Mouse (Mus musculus) neural tube, embryonic 14.5 days (tissue): ENCODE results near the gene Sobp. TPM values are rescaled to one million over a fixed set of nuclear protein-coding genes. Genes with fewer than 3 reads are reported as not detected.

ENCODE experiments used
- ATAC-seq: fragments of 200-750 bp; cut with Nextera tagmentation; 2 replicates; pipeline ENCODE4 v1.8.0; 2017; ENCODE audit warnings: low read depth, mild to moderate bottlenecking, moderate TSS enrichment, moderate library complexity
- H3K27ac ChIP-seq: fragments of 300-500 bp; sonication (generic); 2 replicates; pipeline ENCODE4 v1.5.1; 2014; ENCODE audit warnings: low read depth, mild to moderate bottlenecking, control low read depth, low read length, moderate library complexity, mixed read lengths
- H3K27me3 ChIP-seq: fragments of 300-500 bp; sonication (generic); 2 replicates; pipeline ENCODE4 v1.6.1; 2014; ENCODE audit warnings: low read length; ENCODE audit not compliant: control insufficient read depth, insufficient read depth
- H3K36me3 ChIP-seq: fragments of 300-500 bp; sonication (generic); 2 replicates; pipeline ENCODE4 v1.6.1; 2014; ENCODE audit warnings: low read length, mixed read lengths; ENCODE audit not compliant: control insufficient read depth, insufficient read depth
- H3K4me1 ChIP-seq: fragments of 300-500 bp; sonication (generic); 2 replicates; pipeline ENCODE4 v1.6.1; 2014; ENCODE audit warnings: low read length; ENCODE audit not compliant: control insufficient read depth, insufficient read depth
- H3K4me2 ChIP-seq: fragments of 300-500 bp; sonication (generic); 2 replicates; pipeline ENCODE4 v1.6.1; 2014; ENCODE audit warnings: mild to moderate bottlenecking, low read depth, low read length, control low read depth
- H3K4me3 ChIP-seq: fragments of 300-500 bp; sonication (generic); 2 replicates; pipeline ENCODE4 v1.5.1; 2014; ENCODE audit warnings: low read depth, low read length, control low read depth, mixed read lengths
- H3K9ac ChIP-seq: fragments of 300-500 bp; sonication (generic); replicated peaks from 2 replicates; pipeline ENCODE4 v1.6.1; 2014; ENCODE audit warnings: low read depth, mild to moderate bottlenecking, control low read depth, low read length, mixed read lengths
- H3K9me3 ChIP-seq: fragments of 300-500 bp; sonication (generic); 2 replicates; pipeline ENCODE4 v1.6.1; 2016; ENCODE audit warnings: low read length; ENCODE audit not compliant: control insufficient read depth
- WGBS: fragments of 180-500 bp; shearing (Covaris S2); extraction: QIAGEN DNeasy Blood & Tissue Kit; methylation state at CpG from one replicate; pipeline ENCODE4 v1.1.7; 2014; 5-methylcytosine and 5-hydroxymethylcytosine counted together
- polyA plus RNA-seq: library from polyadenylated mRNA; unstranded; fragments of >200 nt; fragmentation: Nextera tagmentation; extraction: Ambion mirVana; gene quantifications from 2 replicates; pipeline ENCODE4 v1.2.1, GENCODE M21; 2014

Gene Sobp
- polyA plus RNA-seq, 1 experiment from 2014 or later = 17.0 TPM

- Histone ChIP-seq H3K4me2 (no peak overlapping the region), H3K27ac (no peak overlapping the region), H3K9ac (no peak overlapping the region), H3K4me3 (no peak overlapping the region), H3K9me3 (no peaks in the 10 kb centered on the region), H3K27me3 (no peaks in the 10 kb centered on the region), H3K36me3 (no peaks in the 10 kb centered on the region), H3K4me1 (peaks cover 21% of the 10 kb centered on the region; the same call in 1 of the 2 replicates)
- WGBS = 27% methylated on average over 7 of the region's 7 CpGs
- ATAC-seq = 0 out of 2 replicates have a peak, but pooled peaks have one; percentile 5
Measured at GRCm38 (mm10) chr10:43037455-43037793, 136.9 kb downstream of the Sobp start.

- H3K27me3 ChIP-seq = no peaks in the 10 kb centered on the region
- no peak overlapping the region for H3K4me2 ChIP-seq
- WGBS = 39% methylated on average over 21 of the region's 21 CpGs
- no peaks in the 10 kb centered on the region for H3K36me3 ChIP-seq
- peak; percentile 52 for ATAC-seq
- no peak overlapping the region for H3K4me3 ChIP-seq
- H3K9ac ChIP-seq = no peak overlapping the region
- H3K27ac ChIP-seq = 0 out of 2 replicates have a peak overlapping the region, but pooled peaks have one; percentile 7
- peaks cover 19% of the 10 kb centered on the region; the same call in 1 of the 2 replicates for H3K4me1 ChIP-seq
- no peaks in the 10 kb centered on the region for H3K9me3 ChIP-seq
Measured at GRCm38 (mm10) chr10:43036646-43037454, 137.5 kb downstream of the Sobp start.

GRCm38 (mm10) chr10:43035579-43035978, 138.8 kb downstream of the Sobp start:
- ATAC-seq = no peak

GRCm38 (mm10) chr10:43034811-43035210, 139.5 kb downstream of the Sobp start:
- no peak for ATAC-seq
- Histone ChIP-seq H3K27ac (no peak overlapping the region), H3K4me1 (peaks cover 19% of the 10 kb centered on the region; the same call in 1 of the 2 replicates), H3K4me3 (no peak overlapping the region), H3K36me3 (no peaks in the 10 kb centered on the region), H3K4me2 (no peak overlapping the region), H3K27me3 (no peaks in the 10 kb centered on the region), H3K9me3 (no peaks in the 10 kb centered on the region), H3K9ac (no peak overlapping the region)
- 62% methylated on average over 4 of the region's 4 CpGs for WGBS

More at GRCm38 (mm10) chr10:43035579-43035978, 138.8 kb downstream of the Sobp start:
- WGBS = 80% methylated on average over 8 of the region's 8 CpGs
- no peak overlapping the region for H3K4me3 ChIP-seq
- no peaks in the 10 kb centered on the region for H3K36me3 ChIP-seq
- no peaks in the 10 kb centered on the region for H3K27me3 ChIP-seq
- H3K27ac ChIP-seq = no peak overlapping the region
- H3K9me3 ChIP-seq = no peaks in the 10 kb centered on the region
- peaks cover 19% of the 10 kb centered on the region; the same call in 1 of the 2 replicates for H3K4me1 ChIP-seq
- no peak overlapping the region for H3K9ac ChIP-seq
- H3K4me2 ChIP-seq = no peak overlapping the region

- H3K4me1 ChIP-seq = peaks cover 19% of the 10 kb centered on the region; the same call in 1 of the 2 replicates
- H3K4me2 ChIP-seq = no peak overlapping the region
- H3K4me3 ChIP-seq = no peak overlapping the region
- H3K9ac ChIP-seq = no peak overlapping the region
- 62% methylated on average over 15 of the region's 15 CpGs for WGBS
- H3K27me3 ChIP-seq = no peaks in the 10 kb centered on the region
- H3K27ac ChIP-seq = no peak overlapping the region
- no peak for ATAC-seq
- H3K9me3 ChIP-seq = no peaks in the 10 kb centered on the region
- H3K36me3 ChIP-seq = no peaks in the 10 kb centered on the region
Measured at GRCm38 (mm10) chr10:43033481-43034248, 140.7 kb downstream of the Sobp start.

- H3K36me3 ChIP-seq = no peaks in the 10 kb centered on the region
- no peaks in the 10 kb centered on the region for H3K9me3 ChIP-seq
- no peak overlapping the region for H3K4me2 ChIP-seq
- WGBS = 36% methylated on average over 9 of the region's 9 CpGs
- no peak overlapping the region for H3K9ac ChIP-seq
- no peak overlapping the region for H3K4me3 ChIP-seq
- H3K27ac ChIP-seq = no peak overlapping the region
- ATAC-seq = peak; percentile 59; the same call in 1 of the 2 replicates
- peaks cover 7% of the 10 kb centered on the region for H3K4me1 ChIP-seq
- H3K27me3 ChIP-seq = no peaks in the 10 kb centered on the region
Measured at GRCm38 (mm10) chr10:43027006-43027405, 147.3 kb downstream of the Sobp start.

GRCm38 (mm10) chr10:43023454-43024194, 150.7 kb downstream of the Sobp start:
- no peaks in the 10 kb centered on the region for H3K27me3 ChIP-seq
- no peaks in the 10 kb centered on the region for H3K36me3 ChIP-seq
- H3K9ac ChIP-seq = no peak overlapping the region
- peaks cover 21% of the 10 kb centered on the region for H3K4me1 ChIP-seq
- ATAC-seq = no peak
- H3K27ac ChIP-seq = no peak overlapping the region
- H3K4me3 ChIP-seq = no peak overlapping the region
- no peak overlapping the region for H3K4me2 ChIP-seq
- H3K9me3 ChIP-seq = no peaks in the 10 kb centered on the region
- 82% methylated on average over 10 of the region's 10 CpGs for WGBS

GRCm38 (mm10) chr10:43022190-43022761, 152.1 kb downstream of the Sobp start:
- Histone ChIP-seq H3K4me1 (peaks cover 21% of the 10 kb centered on the region), H3K4me2 (peak overlapping the region; percentile 77), H3K27ac (no peak overlapping the region), H3K9me3 (no peaks in the 10 kb centered on the region), H3K4me3 (peak overlapping the region; percentile 41), H3K9ac (0 out of 2 replicates have a peak overlapping the region, but pooled peaks have one; percentile 26), H3K27me3 (no peaks in the 10 kb centered on the region), H3K36me3 (no peaks in the 10 kb centered on the region)
- ATAC-seq = peak; percentile 47
- 6% methylated on average over 29 of the region's 29 CpGs for WGBS
